Mouse (Mus musculus) gastrocnemius, postnatal 4 days (tissue): ENCODE data around the gene Krba1. TPM values are rescaled to one million over a fixed set of nuclear protein-coding genes. Genes with fewer than 3 reads are reported as not detected.

Experiments used
- DNase-seq, 2 experiments: peaks; one replicate each; pipeline ENCODE4 v3.0.0; 2021 to 2022; ENCODE audit warnings: low spot score in 2 of 2, mixed read lengths in 2 of 2
- long read RNA-seq, 2 experiments: library from polyadenylated mRNA; stranded (forward); transcript quantifications; one replicate each; pipeline ENCODE4 v2.0.0; 2021
- total RNA-seq, 2 experiments: library from RNA; stranded (reverse); gene quantifications; 2 replicates each; pipeline ENCODE4 v1.2.3; 2021

The Krba1 gene
- total RNA-seq, result 10 to 100 TPM; 16.6 to 19.7 TPM
- long read RNA-seq, experiment 1, full-length matches to known transcripts, result 2 of 20 reads
- long read RNA-seq, experiment 1, partial matches to known transcripts, result 6 of 20 reads
- long read RNA-seq, experiment 1, other reads (novel, unspliced or antisense), result 12 of 20 reads
- long read RNA-seq, experiment 2, full-length matches to known transcripts, result 5 of 20 reads
- long read RNA-seq, experiment 2, partial matches to known transcripts, result 4 of 20 reads
- long read RNA-seq, experiment 2, other reads (novel, unspliced or antisense), result 11 of 20 reads

DNA sequence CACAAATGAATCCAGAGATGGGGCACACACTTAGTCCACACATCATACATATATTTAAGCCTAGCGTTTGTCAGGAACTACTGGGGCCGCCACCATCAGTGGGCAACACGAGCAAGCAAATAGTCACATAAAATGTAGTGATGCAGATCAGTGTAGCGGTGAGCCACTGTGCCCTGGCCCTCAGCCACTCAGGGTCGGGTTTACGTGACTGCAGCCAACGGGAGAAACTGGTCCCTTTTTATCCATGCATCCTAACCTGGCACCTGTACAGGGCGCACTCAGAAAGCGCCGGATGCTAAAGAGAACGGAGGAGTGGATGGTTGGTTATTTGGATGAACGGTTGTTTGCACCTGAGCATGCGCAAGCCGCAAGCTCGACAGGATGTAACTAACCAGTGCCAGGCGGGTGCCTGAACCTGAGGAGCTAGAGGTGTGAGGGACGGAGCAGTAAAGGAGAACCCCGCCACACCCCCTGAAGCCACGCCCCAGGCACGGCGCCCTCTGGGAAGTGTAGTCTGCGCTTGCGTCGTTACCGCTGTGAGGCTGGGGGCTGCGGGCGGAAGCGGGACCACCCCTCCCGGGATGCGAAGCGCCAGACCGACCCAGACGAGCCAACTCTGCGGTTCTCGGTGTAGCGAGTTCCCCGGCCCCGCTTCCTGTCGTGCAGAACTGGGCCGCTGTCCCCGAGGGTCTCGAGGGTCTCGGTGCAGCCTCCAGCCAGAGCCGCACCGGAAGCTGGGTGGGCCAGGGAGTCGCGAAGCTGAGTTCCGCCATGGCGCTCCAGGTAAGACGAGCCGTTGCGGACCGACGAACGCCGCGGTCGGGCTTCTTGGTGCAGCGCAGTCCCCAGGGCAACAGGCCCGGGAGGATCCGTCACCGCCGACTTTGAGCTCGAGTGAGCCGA lies at the start of gene Krba1:
TSS of gene Krba1 (plus strand) at position 482 of the 903 bp plus-strand sequence.
- peak; percentile 54 to 74 for DNase-seq

DNA sequence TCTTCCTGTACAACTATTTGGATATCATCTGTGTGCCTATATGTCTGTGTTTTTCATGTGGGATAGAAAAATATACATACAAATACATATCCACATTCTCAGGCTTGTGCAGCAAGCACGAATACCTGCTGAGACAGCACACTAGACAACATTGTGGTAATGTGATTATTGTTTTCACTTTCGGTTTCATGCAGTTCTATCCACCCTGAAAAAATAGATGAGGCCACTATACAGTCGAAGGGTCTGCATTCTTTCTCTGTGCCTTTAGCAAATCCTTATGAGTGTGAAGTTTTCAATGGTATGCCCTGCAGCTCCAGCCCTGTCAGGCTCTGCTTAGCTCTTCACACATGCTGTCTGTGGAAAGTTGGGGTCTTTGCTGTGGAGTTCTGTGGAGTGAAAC lies 36.5 kb upstream of the Krba1 start:
- no peak for DNase-seq

- no peak for DNase-seq
Measured at GRCm38 (mm10) chr6:48366322-48366996, 28.9 kb upstream of the Krba1 start.

GRCm38 (mm10) chr6:48388221-48388620 lies 7.2 kb upstream of the Krba1 start:
- DNase-seq, result no peak

- DNase-seq, result no peak
Measured at GRCm38 (mm10) chr6:48393811-48394210, 1.6 kb upstream of the Krba1 start.

DNA sequence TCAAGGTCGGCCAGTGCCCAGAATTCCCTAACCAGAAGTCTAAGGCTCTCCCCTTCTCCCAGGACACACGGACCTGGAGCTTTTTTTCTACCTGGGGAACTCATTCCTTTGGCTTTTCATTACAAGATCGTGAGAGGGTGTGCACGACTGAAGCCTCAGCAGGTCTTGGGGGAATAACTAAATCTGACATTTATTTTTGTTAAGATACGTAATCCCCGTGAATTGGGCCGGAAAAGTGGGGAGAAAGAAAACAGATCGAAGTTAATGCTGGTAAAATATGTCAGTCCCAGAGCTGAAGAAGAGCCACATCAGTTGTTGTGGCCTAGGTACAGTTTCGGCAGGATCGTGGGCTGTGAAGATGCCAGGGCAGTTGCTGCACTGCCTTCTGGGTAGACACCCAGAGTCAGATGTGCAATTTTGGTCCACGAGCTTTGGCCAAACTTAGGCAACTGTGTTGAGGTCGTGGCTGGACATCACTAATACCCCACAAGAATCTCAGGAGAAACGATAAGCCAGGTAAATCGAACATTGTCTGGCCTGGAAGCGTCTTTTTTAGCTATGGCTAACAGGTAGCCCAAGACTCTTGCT lies 716 bp downstream of the Krba1 start:
- peak in 1 of 2 experiments; percentile 8 for DNase-seq

- DNase-seq, result no peak
Measured at GRCm38 (mm10) chr6:48396686-48397085, 1.3 kb downstream of the Krba1 start.

- peak in 1 of 2 experiments; percentile 11 for DNase-seq
Measured at GRCm38 (mm10) chr6:48397336-48397735, 1.9 kb downstream of the Krba1 start.

- DNase-seq, result no peak
Measured at GRCm38 (mm10) chr6:48399906-48400305, 4.5 kb downstream of the Krba1 start.

GRCm38 (mm10) chr6:48404071-48404470 lies 8.7 kb downstream of the Krba1 start:
- no peak for DNase-seq

GRCm38 (mm10) chr6:48409726-48410343 lies 14.4 kb downstream of the Krba1 start:
- no peak for DNase-seq

- peak in 1 of 2 experiments; percentile 9 for DNase-seq
Measured at GRCm38 (mm10) chr6:48410551-48410950, 15.2 kb downstream of the Krba1 start.

- DNase-seq, result no peak
Measured at GRCm38 (mm10) chr6:48411193-48412092, 16.1 kb downstream of the Krba1 start.

DNA sequence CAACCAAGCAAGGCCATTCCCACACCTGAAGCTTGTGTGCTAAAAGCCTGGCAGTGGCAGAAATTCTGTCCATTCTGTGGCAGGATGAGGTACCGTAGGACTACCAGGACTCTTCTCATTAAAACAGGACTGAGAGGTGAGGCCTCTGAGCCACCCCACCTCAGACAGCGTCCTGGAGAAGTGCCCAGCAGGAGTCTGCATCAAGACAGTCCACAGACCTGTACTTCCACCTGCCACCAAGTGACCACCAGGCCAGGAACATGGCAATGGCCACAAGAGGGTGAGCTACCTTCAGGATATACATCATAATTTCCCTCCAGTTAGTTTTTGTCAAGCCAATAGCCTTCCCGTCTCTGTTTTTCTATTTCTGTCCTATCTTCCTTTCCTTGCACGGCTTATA lies 16.8 kb downstream of the Krba1 start:
- DNase-seq, result no peak

DNA sequence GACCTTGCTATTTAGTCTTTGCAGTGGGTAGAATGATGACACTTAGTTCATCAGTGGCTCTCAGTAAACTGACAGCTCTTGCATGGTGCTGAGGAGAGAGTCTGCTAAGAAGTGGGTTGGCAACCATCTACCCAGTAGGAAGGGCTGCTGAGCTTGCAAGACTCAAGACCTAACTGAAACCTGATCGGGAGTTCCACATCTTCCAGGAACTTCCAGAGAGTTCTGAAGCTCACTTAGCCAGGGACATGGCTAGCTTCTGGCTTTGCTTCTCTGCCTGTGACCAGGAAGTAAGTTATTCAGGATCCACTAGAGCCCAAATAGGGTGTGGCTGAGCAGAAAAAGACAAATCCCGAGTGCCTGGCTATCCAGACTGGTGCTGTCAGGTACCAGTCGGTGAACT lies 17.3 kb downstream of the Krba1 start:
- no peak for DNase-seq

DNA sequence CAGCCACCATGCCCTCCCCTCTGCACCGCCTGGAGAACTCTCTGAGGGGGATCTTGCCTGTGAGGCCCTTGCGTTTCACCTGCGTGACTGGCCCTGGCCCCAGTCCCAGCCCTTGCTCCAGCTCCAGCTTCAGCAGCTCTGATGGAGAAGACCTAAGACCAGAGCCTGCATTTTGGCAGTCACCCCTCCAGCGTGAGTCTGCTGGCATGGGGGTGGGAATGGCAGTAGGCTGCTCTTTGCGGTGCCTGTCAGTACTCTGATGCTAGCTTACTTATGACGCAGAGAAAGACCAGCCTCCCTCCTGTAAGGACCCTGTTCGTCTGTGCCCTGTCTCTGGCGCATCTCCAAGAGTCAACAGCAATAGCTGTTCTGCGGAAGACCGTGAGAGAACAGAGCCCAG lies 17.7 kb downstream of the Krba1 start:
- DNase-seq, result no peak

DNA sequence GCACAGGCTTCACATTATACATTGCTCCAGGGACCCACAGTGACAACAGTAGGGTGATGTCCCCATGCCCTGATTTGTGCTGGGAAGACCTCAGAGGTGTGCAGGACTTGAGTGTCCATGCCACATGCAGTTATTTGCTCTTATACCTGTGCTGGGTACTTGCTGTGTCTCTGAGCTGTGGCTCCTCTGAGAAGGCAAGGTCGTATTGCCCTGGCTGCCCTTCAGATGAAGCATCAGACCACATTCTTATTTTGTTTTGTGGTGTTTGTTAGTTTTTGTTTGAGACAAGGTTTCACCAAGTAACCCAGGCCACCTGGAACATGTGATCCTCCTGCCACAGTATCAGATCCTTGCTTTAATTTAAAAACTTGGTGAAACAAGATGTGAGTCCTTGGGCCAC lies 19.5 kb downstream of the Krba1 start:
- no peak for DNase-seq

DNA sequence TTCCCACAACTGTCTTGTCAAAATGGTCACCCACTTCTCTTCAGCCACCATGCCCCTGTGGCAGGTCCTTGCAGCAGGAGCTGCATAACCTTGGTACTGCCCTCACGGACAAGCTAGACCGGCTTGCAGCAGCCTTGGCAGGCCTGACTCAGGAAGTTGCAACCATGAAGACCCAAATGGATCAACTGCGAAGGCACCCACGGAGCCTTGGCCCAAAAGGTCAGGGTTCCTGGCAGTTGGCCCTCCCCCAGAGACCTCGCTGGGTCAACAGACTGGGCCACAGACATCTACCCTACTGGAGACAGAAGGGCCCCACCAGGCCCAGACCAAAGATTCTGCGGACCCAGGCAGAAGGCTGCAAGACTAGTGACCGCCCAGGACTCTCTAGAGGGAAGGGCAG lies 20.2 kb downstream of the Krba1 start:
- no peak for DNase-seq

DNA sequence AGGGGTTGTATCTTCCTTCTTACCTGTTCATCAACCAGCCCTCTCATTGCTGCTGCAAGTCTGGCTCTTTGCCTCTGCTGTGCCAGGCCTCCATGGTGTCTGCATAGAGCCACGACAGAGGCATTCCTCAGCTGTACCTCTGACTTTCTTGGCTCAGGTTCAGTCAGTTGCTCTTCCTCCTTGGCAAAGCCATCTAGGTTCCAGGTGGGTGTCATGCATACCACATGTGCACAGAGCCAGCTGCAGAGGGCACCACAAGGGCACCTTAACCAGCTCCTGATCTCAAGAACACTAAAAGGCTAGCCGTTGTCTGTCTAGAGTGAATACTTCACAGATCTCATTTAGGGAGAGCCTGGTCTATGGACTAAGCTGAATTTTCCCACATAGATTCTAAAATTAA lies 21.1 kb downstream of the Krba1 start:
- no peak for DNase-seq

GRCm38 (mm10) chr6:48420647-48421046 lies 25.3 kb downstream of the Krba1 start:
- DNase-seq, result no peak
